Mouse (Mus musculus): Measurements from ENCODE around the gene Psmd3. TPM values are rescaled to one million over a fixed set of nuclear protein-coding genes. Genes with fewer than 3 reads are reported as not detected.

The Psmd3 gene
- polyA plus RNA-seq, 1 experiment from 2014 or later, result 166 TPM

- Histone ChIP-seq H3K9me3 (replicated peaks; ENCODE audit: control insufficient read depth, low read length) (no peaks in the 10 kb centered on the region), H3K4me3 (ENCODE audit: low read length) (no peak overlapping the region), H3K36me3 (ENCODE audit: control insufficient read depth, insufficient read depth) (peaks cover 11% of the 10 kb centered on the region), H3K9ac (ENCODE audit: low read length) (no peak overlapping the region), H3K4me2 (ENCODE audit: low read depth, low read length) (no peak overlapping the region), H3K4me1 (ENCODE audit: control insufficient read depth, insufficient read depth, low read length) (peaks cover 9% of the 10 kb centered on the region), H3K27me3 (ENCODE audit: control insufficient read depth, insufficient read depth, low read length) (no peaks in the 10 kb centered on the region), H3K27ac (ENCODE audit: low read length) (no peak overlapping the region)
- ATAC-seq (replicated peaks; ENCODE audit: extremely low read depth, insufficient read depth, low FRiP score), result no peak
- 72% methylated on average over 4 of the region's 4 CpGs for WGBS
Measured at GRCm38 (mm10) chr11:98681186-98681585, 1.2 kb upstream of the Psmd3 start.

- Histone ChIP-seq H3K9me3 (replicated peaks; ENCODE audit: control insufficient read depth, low read length) (no peaks in the 10 kb centered on the region), H3K4me3 (ENCODE audit: low read length) (peak overlapping the region; percentile 100), H3K4me2 (ENCODE audit: low read depth, low read length) (peak overlapping the region; percentile 93), H3K9ac (ENCODE audit: low read length) (peak overlapping the region; percentile 100), H3K4me1 (ENCODE audit: control insufficient read depth, insufficient read depth, low read length) (peaks cover 9% of the 10 kb centered on the region), H3K27ac (ENCODE audit: low read length) (peak overlapping the region; percentile 85), H3K36me3 (ENCODE audit: control insufficient read depth, insufficient read depth) (peaks cover 26% of the 10 kb centered on the region), H3K27me3 (ENCODE audit: control insufficient read depth, insufficient read depth, low read length) (no peaks in the 10 kb centered on the region)
- no peak; the same call in 1 of the 2 replicates for ATAC-seq (replicated peaks; ENCODE audit: extremely low read depth, insufficient read depth, low FRiP score)
- under 1% methylated on average over 23 of the region's 23 CpGs for WGBS
Measured at GRCm38 (mm10) chr11:98682811-98683210, 457 bp downstream of the Psmd3 start.

GRCm38 (mm10) chr11:98685642-98686041, 3.3 kb downstream of the Psmd3 start:
- Histone ChIP-seq H3K4me2 (ENCODE audit: low read depth, low read length) (no peak overlapping the region), H3K9ac (ENCODE audit: low read length) (no peak overlapping the region), H3K4me3 (ENCODE audit: low read length) (no peak overlapping the region), H3K36me3 (ENCODE audit: control insufficient read depth, insufficient read depth) (peaks cover 43% of the 10 kb centered on the region), H3K4me1 (ENCODE audit: control insufficient read depth, insufficient read depth, low read length) (peaks cover 9% of the 10 kb centered on the region), H3K27ac (ENCODE audit: low read length) (no peak overlapping the region), H3K9me3 (replicated peaks; ENCODE audit: control insufficient read depth, low read length) (no peaks in the 10 kb centered on the region), H3K27me3 (ENCODE audit: control insufficient read depth, insufficient read depth, low read length) (no peaks in the 10 kb centered on the region)
- WGBS, result 91% methylated on average over 9 of the region's 9 CpGs
- no peak for ATAC-seq (replicated peaks; ENCODE audit: extremely low read depth, insufficient read depth, low FRiP score)

GRCm38 (mm10) chr11:98686976-98687375, 4.6 kb downstream of the Psmd3 start:
- Histone ChIP-seq H3K9me3 (replicated peaks; ENCODE audit: control insufficient read depth, low read length) (no peaks in the 10 kb centered on the region), H3K4me2 (ENCODE audit: low read depth, low read length) (no peak overlapping the region), H3K4me3 (ENCODE audit: low read length) (no peak overlapping the region), H3K27me3 (ENCODE audit: control insufficient read depth, insufficient read depth, low read length) (no peaks in the 10 kb centered on the region), H3K9ac (ENCODE audit: low read length) (no peak overlapping the region), H3K36me3 (ENCODE audit: control insufficient read depth, insufficient read depth) (peaks cover 56% of the 10 kb centered on the region), H3K27ac (ENCODE audit: low read length) (no peak overlapping the region), H3K4me1 (ENCODE audit: control insufficient read depth, insufficient read depth, low read length) (peaks cover 6% of the 10 kb centered on the region)
- no peak for ATAC-seq (replicated peaks; ENCODE audit: extremely low read depth, insufficient read depth, low FRiP score)
- 89% methylated on average over 4 of the region's 4 CpGs for whole genome bisulfite sequencing

GRCm38 (mm10) chr11:98688009-98688408, 5.7 kb downstream of the Psmd3 start:
- 78% methylated on average over 8 of the region's 8 CpGs for WGBS

GRCm38 (mm10) chr11:98693201-98693600, 10.8 kb downstream of the Psmd3 start:
- Histone ChIP-seq H3K36me3 (ENCODE audit: control insufficient read depth, insufficient read depth) (peaks cover 49% of the 10 kb centered on the region), H3K4me2 (ENCODE audit: low read depth, low read length) (no peak overlapping the region), H3K4me1 (ENCODE audit: control insufficient read depth, insufficient read depth, low read length) (no peaks in the 10 kb centered on the region; the same call in 1 of the 2 replicates), H3K9ac (ENCODE audit: low read length) (no peak overlapping the region), H3K9me3 (replicated peaks; ENCODE audit: control insufficient read depth, low read length) (no peaks in the 10 kb centered on the region), H3K4me3 (ENCODE audit: low read length) (no peak overlapping the region), H3K27ac (ENCODE audit: low read length) (no peak overlapping the region), H3K27me3 (ENCODE audit: control insufficient read depth, insufficient read depth, low read length) (no peaks in the 10 kb centered on the region)
- 74% methylated on average over 13 of the region's 13 CpGs for WGBS
- 0 out of 2 replicates have a peak, but pooled peaks have one; percentile 10 for ATAC-seq (replicated peaks; ENCODE audit: extremely low read depth, insufficient read depth, low FRiP score)

More at GRCm38 (mm10) chr11:98688009-98688408, 5.7 kb downstream of the Psmd3 start:
- no peak for ATAC-seq (replicated peaks; ENCODE audit: extremely low read depth, insufficient read depth, low FRiP score)
- Histone ChIP-seq H3K36me3 (ENCODE audit: control insufficient read depth, insufficient read depth) (peaks cover 59% of the 10 kb centered on the region), H3K27me3 (ENCODE audit: control insufficient read depth, insufficient read depth, low read length) (no peaks in the 10 kb centered on the region), H3K27ac (ENCODE audit: low read length) (no peak overlapping the region), H3K9ac (ENCODE audit: low read length) (no peak overlapping the region), H3K9me3 (replicated peaks; ENCODE audit: control insufficient read depth, low read length) (no peaks in the 10 kb centered on the region), H3K4me2 (ENCODE audit: low read depth, low read length) (no peak overlapping the region), H3K4me1 (ENCODE audit: control insufficient read depth, insufficient read depth, low read length) (peaks cover 6% of the 10 kb centered on the region), H3K4me3 (ENCODE audit: low read length) (no peak overlapping the region)

GRCm38 (mm10) chr11:98693746-98694145, 11.4 kb downstream of the Psmd3 start:
- H3K36me3 ChIP-seq (ENCODE audit: control insufficient read depth, insufficient read depth), result peaks cover 47% of the 10 kb centered on the region
- no peak for ATAC-seq (replicated peaks; ENCODE audit: extremely low read depth, insufficient read depth, low FRiP score)
- 80% methylated on average over 9 of the region's 9 CpGs for WGBS

GRCm38 (mm10) chr11:98694301-98694700, 11.9 kb downstream of the Psmd3 start:
- no peak; the same call in 1 of the 2 replicates for ATAC-seq (replicated peaks; ENCODE audit: extremely low read depth, insufficient read depth, low FRiP score)
- H3K27ac ChIP-seq (ENCODE audit: low read length), result no peak overlapping the region
- H3K4me2 ChIP-seq (ENCODE audit: low read depth, low read length), result no peak overlapping the region
- no peaks in the 10 kb centered on the region; the same call in 1 of the 2 replicates for H3K4me1 ChIP-seq (ENCODE audit: control insufficient read depth, insufficient read depth, low read length)
- H3K27me3 ChIP-seq (ENCODE audit: control insufficient read depth, insufficient read depth, low read length), result no peaks in the 10 kb centered on the region
- WGBS, result 57% methylated on average over 9 of the region's 9 CpGs
- H3K9ac ChIP-seq (ENCODE audit: low read length), result no peak overlapping the region
- peaks cover 47% of the 10 kb centered on the region for H3K36me3 ChIP-seq (ENCODE audit: control insufficient read depth, insufficient read depth)
- H3K9me3 ChIP-seq (replicated peaks; ENCODE audit: control insufficient read depth, low read length), result no peaks in the 10 kb centered on the region
- no peak overlapping the region for H3K4me3 ChIP-seq (ENCODE audit: low read length)

More at GRCm38 (mm10) chr11:98693746-98694145, 11.4 kb downstream of the Psmd3 start:
- no peaks in the 10 kb centered on the region for H3K27me3 ChIP-seq (ENCODE audit: control insufficient read depth, insufficient read depth, low read length)
- H3K4me2 ChIP-seq (ENCODE audit: low read depth, low read length), result no peak overlapping the region
- no peaks in the 10 kb centered on the region for H3K9me3 ChIP-seq (replicated peaks; ENCODE audit: control insufficient read depth, low read length)
- no peak overlapping the region for H3K9ac ChIP-seq (ENCODE audit: low read length)
- no peak overlapping the region for H3K27ac ChIP-seq (ENCODE audit: low read length)
- H3K4me3 ChIP-seq (ENCODE audit: low read length), result no peak overlapping the region
- H3K4me1 ChIP-seq (ENCODE audit: control insufficient read depth, insufficient read depth, low read length), result no peaks in the 10 kb centered on the region; the same call in 1 of the 2 replicates

- Histone ChIP-seq H3K27ac (ENCODE audit: low read length) (no peak overlapping the region), H3K4me1 (ENCODE audit: control insufficient read depth, insufficient read depth, low read length) (peaks cover 3% of the 10 kb centered on the region), H3K9me3 (replicated peaks; ENCODE audit: control insufficient read depth, low read length) (no peaks in the 10 kb centered on the region), H3K36me3 (ENCODE audit: control insufficient read depth, insufficient read depth) (peaks cover 38% of the 10 kb centered on the region), H3K4me2 (ENCODE audit: low read depth, low read length) (no peak overlapping the region), H3K27me3 (ENCODE audit: control insufficient read depth, insufficient read depth, low read length) (no peaks in the 10 kb centered on the region), H3K9ac (ENCODE audit: low read length) (no peak overlapping the region), H3K4me3 (ENCODE audit: low read length) (no peak overlapping the region)
- 65% methylated on average over 14 of the region's 14 CpGs for WGBS
- no peak for ATAC-seq (replicated peaks; ENCODE audit: extremely low read depth, insufficient read depth, low FRiP score)
Measured at GRCm38 (mm10) chr11:98695408-98695807, 13.1 kb downstream of the Psmd3 start.
